Mouse (Mus musculus) testis, postnatal 14 days (tissue): Measurements from ENCODE around the gene Kcnmb3.

Experiments
- DNase-seq: peaks from one replicate; pipeline ENCODE4 v3.0.0; 2021; ENCODE audit warnings: low spot score

The Kcnmb3 gene

GRCm38 (mm10) chr3:32492097-32493090 lies at the start of gene Kcnmb3:
TSS of gene Kcnmb3 (minus strand) at chr3:32492231.
- no peak for DNase-seq

GRCm38 (mm10) chr3:32538091-32538490 lies 46.1 kb upstream of the Kcnmb3 start:
- DNase-seq, result no peak

- no peak for DNase-seq
Measured at GRCm38 (mm10) chr3:32537556-32537955, 45.5 kb upstream of the Kcnmb3 start.

- DNase-seq, result no peak
Measured at GRCm38 (mm10) chr3:32535692-32536091, 43.7 kb upstream of the Kcnmb3 start.

- no peak for DNase-seq
Measured at GRCm38 (mm10) chr3:32530041-32530440, 38.0 kb upstream of the Kcnmb3 start.

GRCm38 (mm10) chr3:32529303-32529898 lies 37.4 kb upstream of the Kcnmb3 start, which contains the start of gene Mfn1:
TSS of gene Mfn1 (plus strand) at chr3:32529465.
- DNase-seq, result peak; percentile 95

GRCm38 (mm10) chr3:32527181-32527580 lies 35.1 kb upstream of the Kcnmb3 start:
- no peak for DNase-seq

GRCm38 (mm10) chr3:32513528-32513927 lies 21.5 kb upstream of the Kcnmb3 start:
- no peak for DNase-seq

- DNase-seq, result no peak
Measured at GRCm38 (mm10) chr3:32512686-32513284, 20.8 kb upstream of the Kcnmb3 start.

GRCm38 (mm10) chr3:32511191-32511550 lies 19.1 kb upstream of the Kcnmb3 start:
- DNase-seq, result no peak

GRCm38 (mm10) chr3:32510375-32511190 lies 18.6 kb upstream of the Kcnmb3 start:
- peak; percentile 95 for DNase-seq

GRCm38 (mm10) chr3:32509496-32510374 lies 17.7 kb upstream of the Kcnmb3 start, which contains the start of gene Zfp639:
TSS of gene Zfp639 (plus strand) at chr3:32510259.
- no peak for DNase-seq

GRCm38 (mm10) chr3:32508666-32509324 lies 16.8 kb upstream of the Kcnmb3 start:
- no peak for DNase-seq

GRCm38 (mm10) chr3:32506366-32507225 lies 14.6 kb upstream of the Kcnmb3 start:
- no peak for DNase-seq

- DNase-seq, result no peak
Measured at GRCm38 (mm10) chr3:32505841-32506240, 13.8 kb upstream of the Kcnmb3 start.

GRCm38 (mm10) chr3:32500346-32500745 lies 8.3 kb upstream of the Kcnmb3 start:
- no peak for DNase-seq

GRCm38 (mm10) chr3:32496711-32497070 lies 4.7 kb upstream of the Kcnmb3 start:
- DNase-seq, result no peak

- no peak for DNase-seq
Measured at GRCm38 (mm10) chr3:32495856-32496710, 4.1 kb upstream of the Kcnmb3 start.
